Mouse (Mus musculus): ENCODE measurements around the gene Rora.
"Not testable (repeated sequence)": the region's sequence is repeated elsewhere in the genome, so short reads cannot be mapped to it uniquely, and the experiment has no call there.

The Rora gene

DNA sequence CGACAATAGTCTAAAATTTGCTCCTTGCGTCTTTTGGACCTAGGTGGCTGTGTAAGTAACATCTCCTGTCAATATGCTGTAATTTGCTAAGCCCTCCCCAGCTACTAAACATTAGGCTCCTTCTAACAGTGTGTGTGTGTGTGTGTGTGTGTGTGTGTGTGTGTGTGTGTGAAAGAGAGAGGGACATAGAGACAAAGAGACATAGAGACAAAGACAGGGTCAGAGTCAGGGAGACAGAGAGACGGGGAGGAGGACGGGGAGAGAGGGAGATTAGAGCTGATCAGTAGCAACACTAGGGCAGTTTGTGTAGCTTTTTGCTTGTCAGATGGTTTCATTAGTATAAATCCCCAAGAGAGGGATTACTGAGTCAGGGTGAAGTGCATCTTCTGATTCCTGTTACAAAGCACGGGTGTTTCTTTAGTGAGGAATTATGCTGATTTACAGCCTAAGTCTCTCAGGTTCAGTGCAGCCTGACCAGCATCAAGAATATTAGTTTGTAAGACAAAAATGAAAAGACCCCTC is 437.2 kb downstream of the Rora start:
- no peak for DNase-seq (ENCODE audit: low read depth)

DNA sequence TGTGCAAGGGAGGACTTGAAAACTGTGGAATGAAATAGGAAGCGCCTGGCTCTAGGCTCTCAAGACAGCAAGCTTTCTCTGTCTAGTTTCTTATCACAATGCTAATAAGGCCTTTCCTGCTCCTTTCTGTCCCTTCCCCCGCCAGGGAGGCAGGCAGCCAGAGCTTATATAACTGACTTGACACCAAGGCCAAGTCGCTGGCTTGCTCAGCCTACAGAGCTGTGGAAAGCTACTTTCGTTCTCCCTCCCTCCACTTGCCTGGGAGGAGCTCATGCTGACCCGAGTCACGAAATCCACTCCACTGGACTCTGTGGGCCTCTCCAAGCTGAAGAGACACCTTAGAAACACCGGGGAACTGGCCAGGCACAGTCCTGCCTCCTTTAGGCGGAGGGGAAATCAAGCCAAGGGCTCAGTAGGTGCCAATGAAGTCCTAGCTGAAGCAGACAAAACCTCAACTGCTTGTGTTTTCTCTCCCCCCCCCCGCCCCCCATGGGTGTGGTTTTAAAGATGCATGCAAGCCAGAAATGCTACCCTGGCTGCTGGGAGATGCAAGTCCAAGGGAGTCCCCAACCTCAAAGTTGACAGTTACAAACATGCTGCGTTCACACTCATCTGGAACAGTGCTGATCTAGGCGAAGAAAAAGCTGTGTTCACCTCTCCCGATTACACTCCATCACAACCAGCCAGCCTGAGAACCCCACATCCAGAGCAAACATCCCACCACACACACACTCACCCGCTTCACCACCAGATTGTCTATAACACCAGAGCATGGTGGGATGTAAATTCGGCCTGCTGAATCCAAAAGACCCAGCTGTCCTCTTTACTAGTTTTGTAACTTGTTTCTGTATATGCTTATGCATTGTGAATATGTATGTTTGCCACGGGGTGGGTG is 438.8 kb downstream of the Rora start:
- DNase-seq (ENCODE audit: low read depth): no peak

DNA sequence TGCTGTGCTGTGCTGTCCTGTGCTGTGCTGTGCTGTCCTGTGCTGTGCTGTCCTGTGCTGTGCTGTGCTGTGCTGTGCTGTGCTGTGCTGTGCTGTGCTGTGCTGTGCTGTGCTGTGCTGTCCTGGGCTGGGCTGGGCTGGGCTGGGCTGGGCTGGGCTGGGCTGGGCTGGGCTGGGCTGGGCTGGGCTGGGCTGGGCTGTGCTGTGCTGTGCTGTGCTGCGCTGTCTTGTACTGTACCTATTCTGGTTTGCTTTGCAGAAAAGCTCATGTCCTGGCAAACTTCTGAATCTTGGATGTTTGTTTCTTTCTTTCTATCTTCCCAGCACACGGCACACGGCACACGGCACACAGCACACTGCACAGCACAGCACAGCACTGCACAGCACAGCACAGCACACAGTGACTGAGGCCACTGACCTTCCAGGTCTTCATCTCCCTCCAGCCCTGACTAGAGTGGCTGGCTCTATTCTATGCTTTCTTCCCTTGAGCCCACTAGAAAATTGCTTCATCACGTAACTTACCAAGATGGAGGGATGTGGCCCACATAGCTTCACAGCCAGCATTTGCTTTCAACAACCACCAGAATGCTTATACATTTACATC is 446.7 kb downstream of the Rora start:
- DNase-seq (ENCODE audit: low read depth): not testable (repeated sequence)

DNA sequence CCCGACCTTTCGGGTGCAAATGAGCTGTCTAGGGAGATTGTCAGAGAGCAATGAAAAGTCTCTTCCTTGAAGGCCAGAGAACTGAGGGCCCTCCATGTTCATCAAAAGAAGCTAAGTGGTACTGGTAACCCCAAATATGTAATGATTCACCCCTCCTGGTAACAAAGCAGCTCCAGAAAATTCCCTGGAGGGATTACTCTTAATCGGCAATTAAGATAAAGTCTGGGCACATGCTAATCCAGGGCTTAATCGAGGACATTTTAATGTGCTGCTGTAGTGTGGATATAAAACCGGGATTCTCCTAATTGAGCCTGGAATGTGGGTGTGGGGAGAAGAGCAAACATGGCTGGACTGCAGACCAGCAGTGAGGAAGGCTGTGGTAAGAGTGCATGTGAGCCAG is 450.7 kb downstream of the Rora start:
- DNase-seq (ENCODE audit: low read depth): no peak

DNA sequence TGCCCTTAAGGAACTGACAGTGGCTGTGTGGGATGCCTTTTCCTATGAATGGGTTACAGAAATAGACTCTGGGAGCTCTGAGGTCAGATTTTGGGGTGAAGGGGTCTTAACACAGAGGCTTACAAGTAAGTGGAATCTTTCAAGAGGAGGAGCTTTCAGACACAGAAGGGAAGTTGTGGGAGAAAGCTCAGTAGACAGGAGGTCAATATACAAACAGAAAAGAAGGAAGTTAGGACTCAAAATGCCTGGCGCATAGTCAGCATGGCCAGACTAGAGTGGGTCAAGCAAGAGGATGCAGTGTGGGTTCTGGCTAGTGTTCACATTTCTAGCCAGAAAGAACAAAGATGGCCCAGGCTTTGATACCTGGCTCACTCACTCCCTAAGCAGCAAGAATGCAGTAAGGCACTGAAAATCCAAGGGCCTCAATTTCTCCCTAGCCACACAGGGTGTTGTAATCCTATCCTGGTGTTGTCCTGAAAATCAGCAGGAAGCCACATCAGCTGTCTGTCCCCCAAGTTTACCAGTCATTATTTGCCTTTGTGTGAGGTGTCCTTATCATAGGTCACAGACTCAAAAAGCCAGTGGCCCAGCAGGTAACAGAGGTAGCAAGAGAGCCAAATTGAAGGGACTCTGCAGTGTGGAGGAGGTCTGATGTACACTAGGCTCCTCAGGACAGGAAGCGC is 456.2 kb downstream of the Rora start:
- no peak for DNase-seq (ENCODE audit: low read depth)

DNA sequence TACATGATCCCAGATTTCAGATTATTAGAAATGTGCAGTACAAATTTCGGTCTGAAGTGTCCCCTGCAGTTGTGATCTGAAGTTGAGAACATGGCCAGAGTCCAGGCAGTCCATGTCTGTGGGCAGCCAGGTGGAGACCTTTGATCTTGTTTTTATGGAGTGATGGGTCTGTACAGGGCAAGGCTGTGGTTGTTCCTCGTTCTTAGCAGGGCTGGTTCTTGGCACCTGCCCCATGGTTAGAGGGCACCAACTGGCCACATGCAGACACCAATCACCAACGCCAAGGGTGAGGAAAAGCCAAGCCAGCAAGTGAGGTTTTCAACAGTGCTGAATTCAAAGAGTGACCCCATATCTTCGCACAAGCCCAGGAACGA is 456.7 kb downstream of the Rora start:
- DNase-seq (ENCODE audit: low read depth): no peak

DNA sequence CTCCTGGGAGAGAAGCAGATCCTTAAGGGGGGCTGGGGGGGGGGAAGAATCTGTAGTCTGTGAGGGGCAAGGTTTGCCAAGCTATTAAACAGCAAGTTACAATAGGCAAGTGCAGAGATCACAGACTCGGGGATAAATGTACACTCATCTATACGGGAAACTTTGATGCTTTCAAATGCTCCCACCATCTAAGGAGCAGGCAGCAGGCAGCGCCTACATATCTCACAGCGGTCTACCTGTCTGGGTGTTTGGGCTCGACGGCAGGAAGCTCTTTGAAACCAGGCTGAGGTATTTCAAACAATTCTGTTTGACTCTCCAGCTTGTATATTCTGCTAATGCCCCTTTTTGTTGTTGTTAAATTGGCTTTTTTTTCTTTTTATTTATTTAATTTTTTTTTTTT is 457.1 kb downstream of the Rora start:
- DNase-seq (ENCODE audit: low read depth): no peak

DNA sequence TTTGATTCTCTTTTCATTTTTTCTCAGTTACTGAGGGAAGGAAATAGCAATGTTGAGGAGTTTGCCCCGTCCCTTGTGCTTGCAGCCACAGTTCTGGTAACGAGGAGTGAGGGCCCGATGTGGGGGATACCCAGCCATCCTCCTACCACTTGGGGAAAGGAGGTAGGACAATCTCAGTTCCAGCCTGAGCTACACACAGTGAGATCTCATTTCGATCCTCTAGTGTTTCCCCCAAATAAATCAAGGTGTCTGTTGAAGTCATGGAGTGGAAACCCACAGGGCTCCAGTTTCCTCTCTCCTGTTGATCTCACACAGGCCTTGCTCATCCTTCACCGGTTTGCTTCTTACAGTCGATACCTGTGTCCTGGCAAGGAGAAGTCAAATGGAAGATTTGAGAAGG is 458.0 kb downstream of the Rora start:
- DNase-seq (ENCODE audit: low read depth): no peak

DNA sequence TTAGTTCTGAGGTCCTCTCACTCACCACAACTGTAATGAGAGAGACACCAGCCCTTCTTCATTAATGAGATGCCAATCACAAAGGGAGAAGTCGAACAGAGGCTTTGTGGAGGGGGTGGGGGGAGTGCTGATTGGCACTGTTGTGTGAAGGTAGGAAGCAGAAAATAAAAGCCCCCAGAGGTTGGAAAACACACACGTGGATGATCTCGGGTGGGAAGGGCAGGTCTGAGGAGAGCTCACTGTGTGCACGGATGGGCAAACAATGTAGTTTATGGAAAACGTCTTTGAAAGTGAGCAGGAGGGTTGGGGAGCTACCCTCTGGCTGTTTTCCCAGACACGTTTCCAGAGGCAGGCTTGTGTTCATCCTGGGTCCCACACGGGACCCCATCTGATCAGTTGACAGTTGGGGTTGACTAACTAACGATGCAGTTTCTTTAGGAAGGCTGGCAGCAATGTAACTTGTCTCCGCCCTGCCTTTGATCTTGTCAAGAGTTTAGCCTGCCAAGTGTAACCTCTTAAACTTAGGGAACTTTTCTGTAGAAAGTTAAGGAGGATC is 460.9 kb downstream of the Rora start:
- DNase-seq (ENCODE audit: low read depth): no peak

DNA sequence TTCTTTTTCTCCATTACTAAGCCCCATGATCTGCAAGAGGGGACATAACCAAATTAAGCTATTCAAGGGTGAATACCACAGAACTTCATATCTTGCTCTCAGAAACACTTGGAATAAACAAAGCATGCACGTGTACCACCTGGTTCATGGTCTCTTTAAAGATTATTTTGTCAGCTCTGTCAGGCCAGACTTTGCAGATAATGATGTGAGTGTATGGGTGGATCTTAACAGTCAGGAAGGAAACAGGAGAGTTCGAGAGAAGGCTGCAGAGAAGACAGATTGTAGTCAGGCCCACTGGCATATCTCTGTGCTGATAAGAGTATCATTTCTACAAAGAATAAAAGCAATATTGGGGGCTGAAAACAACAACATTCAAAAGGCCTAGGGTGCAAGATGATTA is 463.2 kb downstream of the Rora start:
- no peak for DNase-seq (ENCODE audit: low read depth)

DNA sequence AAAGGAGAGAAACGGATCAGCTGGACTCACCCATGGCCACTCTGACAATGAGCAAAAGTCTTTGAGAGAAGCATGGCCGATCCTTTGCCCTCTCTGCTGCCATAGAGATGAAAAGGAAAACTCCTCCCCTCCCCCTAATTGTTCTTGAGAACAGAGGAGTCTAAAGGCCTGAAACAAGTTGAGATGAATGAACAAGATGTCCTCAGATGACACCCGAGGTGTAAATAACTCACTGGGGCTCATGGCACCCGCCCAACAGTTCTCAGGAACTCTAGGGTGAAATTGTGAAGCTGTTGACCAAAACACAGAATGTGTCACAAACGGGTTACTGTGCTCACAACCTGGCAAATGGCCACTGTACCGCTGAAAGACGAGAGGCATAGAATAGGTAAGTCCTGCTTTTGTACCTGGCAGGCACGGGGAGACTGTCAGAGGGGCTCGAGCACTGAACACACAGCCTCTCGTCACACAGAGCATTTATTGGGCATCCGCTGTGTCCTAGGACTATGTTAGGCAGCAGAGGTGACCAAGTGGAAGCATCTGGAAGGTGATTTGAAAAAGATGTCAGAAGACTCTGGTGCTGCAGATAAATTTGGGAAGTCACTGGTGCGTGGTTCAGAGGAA is 467.6 kb downstream of the Rora start:
- DNase-seq (ENCODE audit: low read depth): no peak

DNA sequence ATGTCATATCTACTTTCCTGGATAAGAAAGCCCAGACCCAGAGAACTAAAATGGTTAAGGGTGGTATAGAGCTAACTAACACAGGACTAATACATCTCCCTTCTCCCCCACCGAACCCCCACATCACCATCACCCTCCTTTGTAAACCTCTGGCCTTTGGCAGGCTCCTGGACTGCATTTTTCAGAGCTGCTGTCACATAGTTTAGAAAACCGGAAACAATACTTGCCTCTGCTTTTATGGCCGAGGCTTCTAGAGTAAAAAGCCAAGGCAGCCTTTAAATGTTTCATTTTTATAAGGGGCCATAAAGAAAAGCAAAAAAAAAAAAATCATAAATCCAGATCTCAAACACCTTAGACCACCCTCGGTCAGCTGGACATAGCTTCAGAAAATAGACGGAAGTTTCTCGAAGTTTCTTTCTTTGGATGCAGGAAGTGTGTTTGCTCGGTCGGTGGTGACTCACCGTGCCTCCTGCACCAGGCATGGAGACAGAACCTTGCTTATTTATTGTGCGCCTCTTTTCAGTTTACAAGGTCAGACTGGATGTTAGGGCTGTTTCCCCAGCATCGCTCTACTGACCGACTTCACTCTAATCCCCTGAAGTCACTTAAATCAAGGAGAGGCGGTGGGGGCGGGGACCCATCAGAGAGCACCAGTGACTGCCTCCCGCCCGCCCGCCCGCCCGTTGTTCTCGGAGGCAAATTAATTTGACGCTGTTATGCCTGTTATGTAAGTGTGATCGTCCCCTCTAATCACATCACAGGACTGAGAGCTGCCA is 471.6 kb downstream of the Rora start:
- DNase-seq (ENCODE audit: low read depth): no peak

DNA sequence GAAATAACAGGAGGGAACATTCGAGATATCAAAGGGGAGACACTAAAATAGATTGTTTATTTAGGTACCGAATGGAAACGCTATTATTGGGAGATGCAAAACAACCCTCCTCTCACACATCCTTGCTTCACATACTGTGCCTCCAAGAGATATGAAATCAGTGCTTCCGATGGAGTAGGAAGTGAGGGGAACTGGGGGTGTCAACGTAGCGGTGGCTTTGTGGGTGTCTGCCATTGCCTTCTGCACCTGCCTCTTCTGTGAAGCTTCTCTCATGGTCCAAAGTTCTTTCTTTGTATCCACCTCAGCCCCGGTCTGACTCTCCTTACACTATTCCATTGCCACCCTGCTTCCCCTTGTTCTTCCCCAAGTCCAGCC is 472.2 kb downstream of the Rora start:
- no peak for DNase-seq (ENCODE audit: low read depth)

DNA sequence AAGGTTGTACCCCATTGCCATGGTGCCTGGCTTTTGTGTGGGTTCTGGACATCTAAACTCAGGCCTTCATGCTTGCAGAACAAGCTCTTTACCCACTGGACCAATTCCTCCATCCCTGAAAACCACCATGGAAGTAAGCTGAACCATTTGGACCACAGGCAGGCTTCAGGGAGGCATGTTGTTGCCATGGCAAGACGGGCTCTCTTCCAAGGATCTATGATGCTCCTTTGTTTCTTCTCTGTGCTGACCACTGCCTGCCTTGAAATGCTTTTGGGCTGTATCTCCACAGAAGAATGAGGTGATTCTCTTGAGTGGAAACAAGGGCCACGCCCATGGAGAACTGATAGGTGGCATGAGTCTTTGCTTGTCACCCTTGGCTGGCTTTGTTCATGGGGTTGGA is 473.0 kb downstream of the Rora start:
- no peak for DNase-seq (ENCODE audit: low read depth)

DNA sequence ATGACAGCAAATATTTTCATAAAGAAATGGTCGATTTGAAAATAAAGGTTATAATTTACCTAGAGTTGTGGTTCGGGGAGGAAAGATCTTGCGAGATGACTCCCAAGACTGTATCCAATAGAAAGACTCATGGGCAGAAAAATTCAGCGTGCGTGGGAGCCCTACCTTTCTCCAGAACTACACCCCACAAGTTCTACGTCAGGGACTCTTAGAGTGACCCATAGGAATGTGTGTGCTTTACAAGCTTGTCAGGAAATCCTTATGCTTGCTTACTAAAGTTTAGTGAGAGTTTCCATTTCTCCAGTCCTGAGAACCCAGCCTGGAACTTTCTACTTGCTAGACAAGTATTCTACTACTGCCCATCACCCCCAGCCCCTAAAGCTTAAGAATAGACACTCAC is 474.7 kb downstream of the Rora start:
- no peak for DNase-seq (ENCODE audit: low read depth)

DNA sequence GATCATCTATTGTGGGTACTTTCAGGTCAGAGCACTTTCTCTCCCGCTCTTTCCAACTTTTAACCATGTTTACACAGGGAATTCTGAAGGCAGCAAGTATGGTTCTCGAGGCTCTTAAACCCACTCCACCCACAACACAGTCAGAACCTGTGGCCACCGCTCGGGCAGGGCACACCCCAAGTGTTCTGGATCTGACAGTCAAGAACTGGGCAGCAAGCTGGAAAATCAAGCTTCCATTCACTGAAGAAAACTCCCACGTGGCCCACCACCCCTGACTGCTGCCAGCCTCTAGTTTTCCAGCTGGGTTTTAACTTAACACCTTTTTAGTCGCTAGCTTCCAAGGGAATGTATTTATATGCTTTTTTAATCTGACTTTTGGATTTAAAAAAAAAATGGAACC is 479.4 kb downstream of the Rora start:
- no peak for DNase-seq (ENCODE audit: low read depth)

DNA sequence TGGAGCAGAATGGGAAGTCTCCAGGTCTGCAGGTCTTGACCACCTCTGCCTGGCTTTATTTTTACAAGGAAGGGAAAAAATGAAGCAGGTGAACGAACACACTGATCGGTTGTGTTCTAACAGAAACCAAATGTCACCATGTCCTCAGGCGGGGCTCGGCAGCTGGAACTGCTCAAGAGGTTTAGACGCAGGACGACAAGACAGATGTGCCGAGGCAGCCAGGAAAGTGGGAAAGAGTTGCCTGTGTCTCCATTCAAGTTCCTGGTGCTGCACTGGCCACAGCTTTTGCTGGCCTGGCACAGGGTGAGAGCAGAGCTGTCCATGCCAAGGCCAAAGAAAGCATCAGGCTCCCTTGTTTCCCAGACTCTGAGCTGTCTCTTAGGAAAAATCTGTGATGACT is 480.1 kb downstream of the Rora start:
- DNase-seq (ENCODE audit: low read depth): no peak

DNA sequence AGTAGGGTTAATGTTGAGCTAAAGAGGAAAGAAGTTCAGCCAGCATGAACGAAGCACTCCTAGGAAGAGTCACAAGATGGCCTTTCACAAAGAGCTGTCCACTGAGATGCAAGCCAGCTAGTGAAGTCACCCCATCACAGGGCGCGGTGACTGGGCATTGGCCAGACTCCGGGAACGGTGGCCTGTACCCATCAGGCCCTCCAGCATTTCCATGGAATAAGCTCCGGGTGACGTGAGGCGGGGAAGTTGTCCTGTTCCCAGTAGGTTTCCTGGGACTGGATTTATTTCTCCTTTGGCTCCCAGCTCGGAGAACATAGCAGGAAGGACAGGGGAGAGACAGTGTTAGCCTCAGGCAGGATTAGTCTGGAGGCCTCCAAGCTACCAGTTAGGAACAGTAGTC is 481.0 kb downstream of the Rora start:
- DNase-seq (ENCODE audit: low read depth): no peak

DNA sequence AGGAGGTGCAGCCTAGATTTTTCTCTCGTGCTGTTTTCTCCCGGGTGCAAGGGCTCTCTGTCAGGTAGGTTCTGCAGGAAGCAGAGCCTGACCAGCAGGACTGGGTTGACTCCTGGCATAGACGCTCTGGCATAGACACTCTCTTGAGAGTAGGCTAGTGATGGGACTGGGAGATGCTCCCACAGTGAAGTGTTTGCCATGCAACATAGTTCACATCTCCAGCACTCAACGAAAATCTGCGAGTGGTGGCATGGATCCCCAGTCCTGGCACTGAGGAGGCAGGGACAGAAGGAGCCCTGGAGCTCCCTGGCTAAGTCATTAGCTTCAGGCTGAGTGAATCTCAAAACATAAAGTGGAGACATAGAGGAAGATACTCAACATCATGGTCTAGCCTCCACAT is 483.2 kb downstream of the Rora start:
- no peak for DNase-seq (ENCODE audit: low read depth)

DNA sequence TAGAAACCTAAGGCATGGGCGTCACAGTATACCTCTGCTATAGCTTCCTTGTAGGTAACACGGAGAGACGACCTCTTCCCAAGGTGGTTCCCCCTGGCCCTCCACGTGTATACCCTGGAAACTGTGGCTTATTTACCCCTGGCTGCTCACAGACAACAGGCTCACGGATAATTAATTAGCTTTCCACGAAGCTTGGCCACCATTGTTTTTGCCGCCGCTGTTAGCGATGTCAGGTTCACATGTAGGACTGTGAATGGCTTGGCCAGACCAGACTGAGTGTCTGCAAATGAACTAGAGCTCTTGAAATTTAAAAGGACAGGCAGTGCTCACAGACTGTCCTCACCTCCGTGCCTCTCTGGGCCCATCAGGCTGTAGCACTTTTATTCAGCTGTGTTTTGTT is 483.8 kb downstream of the Rora start:
- no peak for DNase-seq (ENCODE audit: low read depth)

DNA sequence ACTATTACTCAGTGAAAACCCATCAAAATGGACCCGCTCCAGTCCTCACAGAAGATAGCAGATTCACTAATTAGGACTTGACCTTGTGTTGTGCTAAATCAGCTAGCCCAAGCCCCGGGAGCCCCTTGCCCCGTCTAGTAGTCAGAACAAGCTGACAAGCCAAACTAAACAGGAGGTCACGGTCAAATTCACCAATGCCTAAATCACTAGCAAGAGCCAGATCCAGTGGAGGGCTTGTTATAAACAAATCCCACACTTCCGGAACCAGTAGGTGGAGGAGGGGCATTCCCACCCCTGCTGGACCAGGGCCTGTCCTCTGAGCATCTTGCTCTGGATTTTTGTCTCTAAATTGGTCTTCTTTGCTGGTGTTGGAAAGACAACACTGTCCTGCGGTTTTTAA is 486.6 kb downstream of the Rora start:
- no peak for DNase-seq (ENCODE audit: low read depth)

DNA sequence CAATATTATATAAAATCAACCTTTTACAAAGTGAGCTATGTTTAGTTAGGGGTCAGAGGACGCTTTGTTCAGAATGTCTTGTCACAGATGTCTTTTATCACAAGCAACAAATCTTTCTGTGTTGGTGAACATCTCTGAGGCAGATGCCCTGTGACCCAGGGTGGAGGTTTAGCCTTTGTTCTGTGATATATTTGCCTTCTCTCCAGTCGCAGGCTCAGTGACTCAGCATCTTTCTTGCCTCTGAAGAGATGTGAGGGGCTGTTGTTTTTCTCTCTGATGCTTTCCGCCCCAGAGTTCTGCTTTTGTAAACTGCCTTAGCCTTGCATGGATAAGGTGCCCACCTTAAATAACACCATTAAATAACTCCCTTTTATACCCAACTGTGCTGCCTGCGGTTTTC is 488.3 kb downstream of the Rora start:
- DNase-seq (ENCODE audit: low read depth): no peak
